Mouse (Mus musculus) C2C12 (cell line): ENCODE measurements around the gene Cpsf4. TPM values are rescaled to one million over a fixed set of nuclear protein-coding genes. Genes with fewer than 3 reads are reported as not detected.

Source experiments
- H3K27me3 ChIP-seq: one replicate; pipeline ENCODE4 v1.6.1; 2011; ENCODE audit not compliant: control insufficient read depth, insufficient read depth, insufficient read length
- H3K36me3 ChIP-seq: one replicate; pipeline ENCODE4 v1.6.1; 2011; ENCODE audit not compliant: control insufficient read depth, insufficient read depth
- H3K4me3 ChIP-seq: one replicate; pipeline ENCODE4 v1.5.1; 2011; ENCODE audit warnings: mild to moderate bottlenecking, control low read depth; ENCODE audit not compliant: poor library complexity, insufficient read depth, severe bottlenecking
- H3K79me2 ChIP-seq: one replicate; pipeline ENCODE4 v1.6.1; 2011; ENCODE audit not compliant: control insufficient read depth, insufficient read depth
- H3K79me3 ChIP-seq: one replicate; pipeline ENCODE4 v1.6.1; 2011; ENCODE audit warnings: low read depth, control low read depth
- H3ac ChIP-seq: one replicate; pipeline ENCODE3; 2011; ENCODE audit warnings: low read depth; ENCODE audit not compliant: control insufficient read depth, insufficient read length
- CEBPB ChIP-seq: IDR thresholded peaks from one replicate; pipeline ENCODE4 v1.6.1; 2011; ENCODE audit warnings: low read depth, mild to moderate bottlenecking, control low read depth, moderate library complexity
- CTCF ChIP-seq: IDR thresholded peaks from one replicate; pipeline ENCODE4 v1.5.1; 2011; ENCODE audit not compliant: control insufficient read depth, insufficient read depth, insufficient read length
- FOSL1 ChIP-seq: IDR thresholded peaks from one replicate; pipeline ENCODE4 v1.8.0; 2011; ENCODE audit warnings: mild to moderate bottlenecking, low read length; ENCODE audit not compliant: poor library complexity, insufficient read depth, severe bottlenecking
- MAX ChIP-seq: IDR thresholded peaks from one replicate; pipeline ENCODE4 v1.6.1; 2011; ENCODE audit warnings: mild to moderate bottlenecking, control low read depth
- MYOD1 ChIP-seq: IDR thresholded peaks from one replicate; pipeline ENCODE4 v1.6.1; 2011; ENCODE audit warnings: low read depth; ENCODE audit not compliant: control insufficient read depth, insufficient read length
- MYOG ChIP-seq: IDR thresholded peaks from one replicate; pipeline ENCODE4 v1.6.1; 2011; ENCODE audit not compliant: control insufficient read depth, insufficient read length; ENCODE audit errors: extremely low read depth
- USF1 ChIP-seq: IDR thresholded peaks from one replicate; pipeline ENCODE4 v1.6.1; 2011; ENCODE audit warnings: low read depth, mild to moderate bottlenecking, control low read depth, moderate library complexity
- long read RNA-seq, 2 experiments: library from polyadenylated mRNA; unstranded; transcript quantifications; one replicate each; pipeline ENCODE4 v2.0.0; 2019 to 2020
- polyA plus RNA-seq: library from polyadenylated mRNA; unstranded; fragments of >200 nt; fragmentation: generic; extraction: Trizol; gene quantifications from one replicate; pipeline ENCODE4 v1.2.1, GENCODE M21; 2012; ENCODE audit warnings: missing spikeins

Gene Cpsf4
- polyA plus RNA-seq, result 47.7 TPM
- long read RNA-seq, experiment 1, transcript Cpsf4-207 (8 exons, 1,387 nt), result major isoform, 8 of 15 reads
- long read RNA-seq, experiment 1, partial matches to known transcripts, result 3 of 15 reads
- long read RNA-seq, experiment 1, other reads (novel, unspliced or antisense), result 0 of 15 reads
- long read RNA-seq, experiment 2, transcript Cpsf4-207 (8 exons, 1,387 nt), result major isoform, 73 of 124 reads
- long read RNA-seq, experiment 2, transcript Cpsf4-205 (8 exons, 1,713 nt), result minor isoform, 34 of 124 reads
- long read RNA-seq, experiment 2, transcript Cpsf4-202 (8 exons, 1,756 nt), result minor isoform, 11 of 124 reads
- long read RNA-seq, experiment 2, partial matches to known transcripts, result 2 of 124 reads
- long read RNA-seq, experiment 2, other reads (novel, unspliced or antisense), result 4 of 124 reads

DNA sequence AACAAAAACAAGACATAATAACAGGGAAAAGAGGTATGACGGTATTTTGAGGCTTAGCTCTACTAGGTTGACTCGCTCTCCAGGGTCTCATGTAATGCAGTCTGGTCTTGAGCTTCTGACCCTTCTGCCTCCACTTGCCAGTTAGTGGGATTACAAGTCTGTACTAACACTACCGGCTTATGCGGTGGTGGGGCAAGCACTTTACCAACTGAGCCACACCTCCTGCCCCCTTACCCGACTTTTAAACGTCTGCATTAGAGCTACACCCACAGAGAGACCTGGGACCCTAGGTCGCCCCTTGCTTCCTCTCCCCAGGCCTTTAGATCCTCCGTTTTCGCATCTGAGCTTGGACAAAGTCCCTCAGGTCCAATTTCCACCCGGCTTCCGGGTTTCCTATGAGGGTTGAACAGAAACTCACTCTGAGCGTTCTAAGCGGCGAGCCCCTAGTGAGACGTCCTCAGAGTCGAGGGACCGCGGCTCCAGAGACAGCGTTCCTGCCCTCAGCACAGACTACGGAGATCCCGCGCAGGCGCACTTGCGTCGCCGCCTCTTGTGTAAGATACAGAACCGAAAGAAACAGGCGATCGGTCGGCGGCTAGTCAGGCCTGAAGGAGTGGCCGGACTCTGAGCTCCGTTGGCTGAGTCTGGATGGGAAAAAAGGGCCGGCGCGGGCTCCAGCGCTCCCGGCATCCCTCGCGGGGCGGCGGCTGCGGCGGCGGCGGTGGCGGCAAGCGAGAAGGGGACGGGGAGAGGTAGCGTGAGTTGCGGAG is at the start of gene Cpsf4, which contains the start of gene Ptcd1:
Cpsf4 (plus strand) TSS at position 678 of the 770 bp plus-strand sequence.
Ptcd1 (minus strand) TSS at position 573 of the 770 bp plus-strand sequence.
- no peaks in the 10 kb centered on the region for H3K27me3 ChIP-seq
- no peak for TF ChIP-seq USF1
- peak; percentile 77 for TF ChIP-seq CEBPB
- TF ChIP-seq MAX, result no peak
- peaks cover 67% of the 10 kb centered on the region for H3K79me2 ChIP-seq
- H3ac ChIP-seq, result peak within 1 kb of the TSS; percentile 87
- peaks cover 26% of the 10 kb centered on the region for H3K36me3 ChIP-seq
- H3K79me3 ChIP-seq, result peaks cover 25% of the 10 kb centered on the region
- H3K4me3 ChIP-seq, result peak within 1 kb of the TSS; percentile 95

DNA sequence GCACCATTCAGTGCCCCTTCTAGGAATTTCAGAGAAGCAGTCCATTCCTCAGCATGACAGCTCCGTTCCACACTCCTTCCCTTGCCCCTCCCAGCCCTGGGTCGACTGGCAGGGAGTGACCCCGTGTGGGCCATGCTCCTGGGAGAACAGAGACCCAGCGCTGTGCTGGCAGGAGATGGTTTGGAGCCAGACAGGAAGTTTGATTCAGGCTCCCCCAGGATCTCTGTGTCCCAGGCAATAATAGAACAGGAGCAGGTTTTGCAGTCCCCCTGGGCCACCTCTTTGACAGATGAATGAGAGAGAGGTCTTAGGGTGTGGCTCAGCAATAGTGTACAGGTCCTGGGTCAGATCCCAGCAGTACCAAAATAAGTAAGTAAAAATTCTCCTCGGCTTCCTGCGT is 49.0 kb upstream of the Cpsf4 start:
- H3K27me3 ChIP-seq, result no peaks in the 10 kb centered on the region
- peaks cover 88% of the 10 kb centered on the region for H3K79me2 ChIP-seq
- H3K79me3 ChIP-seq, result peaks cover 66% of the 10 kb centered on the region
- peaks cover 47% of the 10 kb centered on the region for H3K36me3 ChIP-seq
- H3ac ChIP-seq, result no peak overlapping the region
- no peak overlapping the region for H3K4me3 ChIP-seq
- no peak for TF ChIP-seq MAX
- TF ChIP-seq FOSL1, result no peak
- TF ChIP-seq MYOG, result no peak
- TF ChIP-seq CTCF, result no peak
- TF ChIP-seq CEBPB, result no peak
- TF ChIP-seq MYOD1, result no peak
- TF ChIP-seq USF1, result no peak

DNA sequence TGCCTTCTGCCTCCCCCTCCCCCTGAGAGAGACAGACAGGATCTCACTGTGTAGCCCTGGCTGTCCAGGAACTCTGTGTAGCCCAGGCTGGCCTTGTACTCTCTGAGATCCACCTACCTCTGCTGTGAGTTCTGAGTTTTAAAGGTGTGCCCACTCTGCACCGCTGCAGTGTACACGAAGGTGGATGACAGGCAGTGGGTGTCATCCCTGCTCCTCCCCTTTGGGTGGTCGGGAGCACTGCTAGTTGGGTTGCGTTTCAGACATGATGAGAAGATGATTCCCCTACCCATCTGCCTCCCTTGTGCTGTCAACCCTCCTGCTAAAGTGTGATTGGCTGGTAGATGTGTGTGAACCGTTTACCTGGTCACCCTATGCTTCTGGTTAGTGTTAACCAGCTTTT is 48.6 kb upstream of the Cpsf4 start:
- Histone ChIP-seq H3K27me3 (no peaks in the 10 kb centered on the region), H3ac (no peak overlapping the region), H3K4me3 (no peak overlapping the region), H3K36me3 (peaks cover 52% of the 10 kb centered on the region), H3K79me2 (peaks cover 88% of the 10 kb centered on the region), H3K79me3 (peaks cover 68% of the 10 kb centered on the region)
- no peak for TF ChIP-seq CEBPB
- no peak for TF ChIP-seq FOSL1
- TF ChIP-seq CTCF, result no peak
- no peak for TF ChIP-seq MYOG
- TF ChIP-seq USF1, result no peak
- no peak for TF ChIP-seq MAX
- no peak for TF ChIP-seq MYOD1

DNA sequence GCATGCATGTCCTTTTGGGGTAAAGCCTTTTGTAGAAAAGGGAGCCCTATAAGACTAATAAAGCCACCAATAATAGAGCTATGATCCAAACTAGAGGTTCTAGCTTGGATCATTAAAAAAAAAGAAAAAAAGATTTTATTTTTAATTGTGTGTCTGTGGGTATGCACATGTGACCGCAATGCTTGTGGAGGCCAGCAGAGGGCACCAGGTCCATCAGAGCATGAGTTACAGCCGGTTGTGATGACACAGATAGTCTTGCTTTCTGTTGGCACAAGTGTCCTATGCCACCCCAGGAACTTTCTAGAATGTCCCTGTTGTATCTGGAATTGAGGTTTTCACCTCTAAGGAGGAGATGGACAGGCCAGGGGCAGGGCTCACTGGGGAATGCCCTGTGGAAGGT is 47.6 kb upstream of the Cpsf4 start:
- H3K79me3 ChIP-seq, result peaks cover 68% of the 10 kb centered on the region
- no peak overlapping the region for H3K4me3 ChIP-seq
- H3ac ChIP-seq, result no peak overlapping the region
- H3K36me3 ChIP-seq, result peaks cover 61% of the 10 kb centered on the region
- no peaks in the 10 kb centered on the region for H3K27me3 ChIP-seq
- H3K79me2 ChIP-seq, result peaks cover 83% of the 10 kb centered on the region
- peak; percentile 15 for TF ChIP-seq CTCF
- TF ChIP-seq CEBPB, result no peak
- TF ChIP-seq MAX, result no peak
- peak; percentile 52 for TF ChIP-seq USF1

DNA sequence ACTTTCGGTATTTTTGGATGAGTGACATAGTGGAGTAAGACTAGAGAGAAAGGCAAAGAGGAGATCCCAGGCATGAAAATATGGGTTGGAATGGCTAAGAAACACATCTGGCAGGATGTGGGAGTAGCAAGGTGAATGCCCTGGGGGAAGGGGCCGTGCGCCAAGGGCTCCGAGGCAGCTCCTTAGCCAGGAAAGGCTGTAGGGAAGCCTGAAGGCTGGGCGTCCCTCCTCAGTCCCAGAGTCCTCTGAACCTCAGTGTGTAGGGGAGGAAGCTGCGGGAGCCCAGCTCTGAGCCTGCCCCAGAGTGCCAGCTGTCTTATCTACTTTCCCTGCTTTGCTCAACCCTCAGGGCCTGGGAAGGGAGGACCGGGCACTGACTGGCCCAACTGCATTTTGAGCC is 46.1 kb upstream of the Cpsf4 start:
- no peak for TF ChIP-seq MYOD1
- TF ChIP-seq CTCF, result no peak
- no peak for TF ChIP-seq CEBPB
- TF ChIP-seq USF1, result no peak
- peaks cover 72% of the 10 kb centered on the region for H3K36me3 ChIP-seq
- no peak overlapping the region for H3K4me3 ChIP-seq
- H3K79me2 ChIP-seq, result peaks cover 68% of the 10 kb centered on the region
- H3ac ChIP-seq, result no peak overlapping the region
- no peaks in the 10 kb centered on the region for H3K27me3 ChIP-seq
- peaks cover 53% of the 10 kb centered on the region for H3K79me3 ChIP-seq

DNA sequence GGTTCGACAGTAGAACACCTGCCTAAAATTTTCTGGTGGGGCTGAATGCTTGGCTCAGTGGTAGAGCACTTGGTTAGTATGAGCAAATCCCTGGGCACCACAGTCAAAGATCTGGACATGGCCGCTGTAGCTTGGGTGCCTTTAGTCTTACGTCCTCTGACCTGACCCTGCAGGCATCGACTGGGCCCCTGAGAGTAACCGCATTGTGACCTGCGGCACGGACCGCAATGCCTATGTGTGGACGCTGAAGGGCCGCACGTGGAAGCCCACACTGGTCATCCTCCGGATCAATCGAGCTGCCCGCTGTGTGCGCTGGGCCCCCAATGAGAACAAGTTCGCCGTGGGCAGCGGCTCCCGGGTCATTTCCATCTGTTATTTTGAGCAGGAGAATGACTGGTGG is 43.6 kb upstream of the Cpsf4 start:
- H3K27me3 ChIP-seq, result no peaks in the 10 kb centered on the region
- H3K36me3 ChIP-seq, result peaks cover 84% of the 10 kb centered on the region
- no peak overlapping the region for H3ac ChIP-seq
- TF ChIP-seq FOSL1 (no peak), USF1 (no peak), MYOD1 (no peak), CEBPB (no peak), MYOG (no peak), MAX (no peak), CTCF (no peak)
- peaks cover 35% of the 10 kb centered on the region for H3K79me3 ChIP-seq
- H3K4me3 ChIP-seq, result no peak overlapping the region
- peaks cover 43% of the 10 kb centered on the region for H3K79me2 ChIP-seq
